ENCODE assay signal across 8 mouse cellular contexts in genomic region chr9:50603189-50603997, GRCm38 (mm10). TPM values are rescaled to one million over a fixed set of nuclear protein-coding genes. Genes with fewer than 3 reads are reported as not detected.
DNase-seq lines count a peak whose midpoint lies in the region; ATAC-seq and TF ChIP-seq lines count a peak whose summit lies in the region.

TSS of gene Sdhd (minus strand) at chr9:50603812.
TSS of gene Timm8b (plus strand) at chr9:50603910.

- peak within 1 kb of the TSS; percentile 85 for H3K27ac ChIP-seq in bone marrow, adult 2 months (ENCODE audit: control insufficient read depth, insufficient read depth, low read depth, low read length, poor library complexity)
- peak within 1 kb of the TSS; percentile 85 for H3K27ac ChIP-seq in embryonic facial prominence, embryonic 15.5 days (replicated peaks)
- peak within 1 kb of the TSS; percentile 70 for H3K27ac ChIP-seq in limb, embryonic 14.5 days (replicated peaks; ENCODE audit: low read depth, low read length)
- peak within 1 kb of the TSS; percentile 89 for H3K27ac ChIP-seq in midbrain, postnatal 0 days (ENCODE audit: low read depth, low read length)

- WGBS in bone marrow, adult 2 months, result under 1% methylated on average over 48 of the region's 48 CpGs
- WGBS in embryonic facial prominence, embryonic 15.5 days, result under 1% methylated on average over 48 of the region's 48 CpGs
- 1% methylated on average over 48 of the region's 48 CpGs for WGBS in limb, embryonic 14.5 days
- WGBS in midbrain, postnatal 0 days, result 1% methylated on average over 48 of the region's 48 CpGs

- no peaks in the 10 kb centered on the region for H3K9me3 ChIP-seq in embryonic facial prominence, embryonic 15.5 days (replicated peaks)
- H3K9me3 ChIP-seq in limb, embryonic 14.5 days (ENCODE audit: control insufficient read depth, low read length), result no peaks in the 10 kb centered on the region
- H3K9me3 ChIP-seq in midbrain, postnatal 0 days (ENCODE audit: low read length), result no peaks in the 10 kb centered on the region

- peak; percentile 97 for DNase-seq in 416B (ENCODE audit: low read depth)
- peak; percentile 95 for DNase-seq in heart, adult 8-10 months (ENCODE audit: low spot score)
- peak; percentile 98 for DNase-seq in kidney, adult 9 months
- peak; percentile 97 for DNase-seq in limb, embryonic 14.5 days (ENCODE audit: low spot score)
- DNase-seq in midbrain, postnatal 0 days (ENCODE audit: low spot score), result peak; percentile 98
- peak; percentile 85 to 90 for DNase-seq in spleen, postnatal 14 days (ENCODE audit: low spot score in 2 of 2)

- H3K4me3 ChIP-seq in bone marrow, adult 2 months (replicated peaks; ENCODE audit: control insufficient read depth, low read depth, low read length), result peak within 1 kb of the TSS; percentile 94
- H3K4me3 ChIP-seq in embryonic facial prominence, embryonic 15.5 days (replicated peaks), result peak within 1 kb of the TSS; percentile 72
- H3K4me3 ChIP-seq in limb, embryonic 14.5 days (replicated peaks; ENCODE audit: low read length), result peak within 1 kb of the TSS; percentile 83
- H3K4me3 ChIP-seq in midbrain, postnatal 0 days (ENCODE audit: low read depth, low read length), result peak within 1 kb of the TSS; percentile 63

- peak within 1 kb of the TSS; percentile 80 for H3K4me2 ChIP-seq in embryonic facial prominence, embryonic 15.5 days (replicated peaks)
- H3K4me2 ChIP-seq in limb, embryonic 14.5 days (replicated peaks; ENCODE audit: low read depth, low read length, severe bottlenecking), result peak within 1 kb of the TSS; percentile 70
- peak within 1 kb of the TSS; percentile 55 for H3K4me2 ChIP-seq in midbrain, postnatal 0 days (ENCODE audit: low read depth, low read length, poor library complexity, severe bottlenecking)

- peak; percentile 92 for TF ChIP-seq POLR2A in bone marrow, adult 2 months (IDR thresholded peaks at IDR 0.05; ENCODE audit: borderline replicate concordance, control insufficient read depth, low read depth, low read length)
- TF ChIP-seq POLR2A in limb, embryonic 14.5 days (IDR thresholded peaks at IDR 0.05; ENCODE audit: borderline replicate concordance, extremely low read depth, insufficient read depth, insufficient read length), result peak; percentile 94; the same call in 1 of the 2 replicates

- H3K36me3 ChIP-seq in embryonic facial prominence, embryonic 15.5 days, result peaks cover 39% of the 10 kb centered on the region
- peaks cover 44% of the 10 kb centered on the region for H3K36me3 ChIP-seq in limb, embryonic 14.5 days (ENCODE audit: control insufficient read depth, insufficient read depth, low read length)
- peaks cover 24% of the 10 kb centered on the region for H3K36me3 ChIP-seq in midbrain, postnatal 0 days (ENCODE audit: insufficient read depth, low read length)

- no peaks in the 10 kb centered on the region for H3K27me3 ChIP-seq in embryonic facial prominence, embryonic 15.5 days
- no peaks in the 10 kb centered on the region for H3K27me3 ChIP-seq in limb, embryonic 14.5 days (ENCODE audit: control insufficient read depth, insufficient read depth, low read length)
- no peaks in the 10 kb centered on the region for H3K27me3 ChIP-seq in midbrain, postnatal 0 days (ENCODE audit: insufficient read depth, low read length)

- peak; percentile 98 for ATAC-seq in embryonic facial prominence, embryonic 15.5 days (ENCODE audit: insufficient number of reproducible peaks, low FRiP score, low TSS enrichment, low read depth)
- peak; percentile 97 for ATAC-seq in limb, embryonic 14.5 days (ENCODE audit: low FRiP score, low read depth)
- ATAC-seq in midbrain, postnatal 0 days (ENCODE audit: low FRiP score), result peak; percentile 95

- peaks cover 6% of the 10 kb centered on the region for H3K4me1 ChIP-seq in bone marrow, adult 2 months (ENCODE audit: control insufficient read depth, insufficient read depth, low read length)
- peaks cover 25% of the 10 kb centered on the region for H3K4me1 ChIP-seq in embryonic facial prominence, embryonic 15.5 days
- peaks cover 18% of the 10 kb centered on the region for H3K4me1 ChIP-seq in limb, embryonic 14.5 days (ENCODE audit: control insufficient read depth, insufficient read depth, low read length)
- peaks cover 14% of the 10 kb centered on the region for H3K4me1 ChIP-seq in midbrain, postnatal 0 days (ENCODE audit: insufficient read depth, low read length)

- TF ChIP-seq CTCF in bone marrow, adult 2 months (IDR thresholded peaks at IDR 0.05; ENCODE audit: control insufficient read depth, insufficient read depth, low read length), result no peak
- TF ChIP-seq CTCF in midbrain, postnatal 0 days (IDR thresholded peaks at IDR 0.05), result peak; percentile 67; the same call in 1 of the 2 replicates

- H3K9ac ChIP-seq in embryonic facial prominence, embryonic 15.5 days, result peak within 1 kb of the TSS; percentile 73
- peak within 1 kb of the TSS; percentile 82 for H3K9ac ChIP-seq in limb, embryonic 14.5 days (ENCODE audit: low read depth, low read length, severe bottlenecking)
- peak within 1 kb of the TSS; percentile 76 for H3K9ac ChIP-seq in midbrain, postnatal 0 days (replicated peaks; ENCODE audit: low read length, poor library complexity, severe bottlenecking)

RNA-seq across cellular contexts. Expression of gene Sdhd, which starts in this region (rescaled TPM):
- polyA plus RNA-seq in bone marrow, adult 2 months (2011; ENCODE audit: insufficient read depth, insufficient read length, low replicate concordance, missing spikeins), result 63.1 and 65.6 TPM in 2 replicates
- polyA plus RNA-seq in embryonic facial prominence, embryonic 15.5 days (2015; fragmentation: Nextera tagmentation; extraction: Ambion mirVana), result 249 TPM in 2 replicates
- total RNA-seq in heart, adult 8-10 months (2022), result 100 to 1,000 TPM; 662 to 705 (median 698) TPM
- polyA plus RNA-seq in limb, embryonic 14.5 days (2012; rRNA removed), result 170 and 197 TPM in 2 replicates
- polyA plus RNA-seq in limb, embryonic 14.5 days (2014; fragmentation: Nextera tagmentation; extraction: Ambion mirVana), result 258 and 266 TPM in 2 replicates
- 189 and 214 TPM in 2 replicates for total RNA-seq in midbrain, postnatal 0 days (2014; rRNA removed)
- polyA plus RNA-seq in midbrain, postnatal 0 days (2015; fragmentation: Nextera tagmentation; extraction: Ambion mirVana), result 308 and 333 TPM in 2 replicates

RNA-seq across cellular contexts. Expression of gene Timm8b, which starts in this region (rescaled TPM):
- polyA plus RNA-seq in bone marrow, adult 2 months (2011; ENCODE audit: insufficient read depth, insufficient read length, low replicate concordance, missing spikeins), result 41.7 and 54.8 TPM in 2 replicates
- polyA plus RNA-seq in embryonic facial prominence, embryonic 15.5 days (2015; fragmentation: Nextera tagmentation; extraction: Ambion mirVana), result 208 and 217 TPM in 2 replicates
- total RNA-seq in heart, adult 8-10 months (2022), result 100 to 1,000 TPM; 264 to 310 (median 279) TPM
- 145 and 238 TPM in 2 replicates for polyA plus RNA-seq in limb, embryonic 14.5 days (2012; rRNA removed)
- polyA plus RNA-seq in limb, embryonic 14.5 days (2014; fragmentation: Nextera tagmentation; extraction: Ambion mirVana), result 239 and 244 TPM in 2 replicates
- 185 and 193 TPM in 2 replicates for total RNA-seq in midbrain, postnatal 0 days (2014; rRNA removed)
- 404 and 419 TPM in 2 replicates for polyA plus RNA-seq in midbrain, postnatal 0 days (2015; fragmentation: Nextera tagmentation; extraction: Ambion mirVana)

Comparison
In these comparisons a context has a peak if more than half of its experiments do, and no peak if none do; other contexts are left out.
1. Peak in every context shown above with its lines: DNase-seq, ATAC-seq, H3K4me3 ChIP-seq and H3K27ac ChIP-seq.